Mouse (Mus musculus) forebrain, embryonic 11.5 days (tissue): Measurements from ENCODE around the gene Rab20. TPM values are rescaled to one million over a fixed set of nuclear protein-coding genes. Genes with fewer than 3 reads are reported as not detected.
"Not testable (repeated sequence)": the region's sequence is repeated elsewhere in the genome, so short reads cannot be mapped to it uniquely, and the experiment has no call there.

ENCODE experiments used
- ATAC-seq: fragments of 200-750 bp; cut with Nextera tagmentation; replicated peaks from 2 replicates; pipeline ENCODE4 v1.8.0; 2017; ENCODE audit warnings: moderate TSS enrichment; ENCODE audit not compliant: low FRiP score
- DNase-seq: peaks from one replicate; pipeline ENCODE4 v3.0.0-alpha.2; 2017; ENCODE audit warnings: low spot score
- H3K27ac ChIP-seq: fragments of 300-500 bp; sonication (generic); 2 replicates; pipeline ENCODE4 v1.5.1; 2014; ENCODE audit warnings: low read depth, low read length
- H3K27me3 ChIP-seq: fragments of 300-500 bp; sonication (generic); 2 replicates; pipeline ENCODE4 v1.6.1; 2014; ENCODE audit warnings: mild to moderate bottlenecking, low read length, mixed read lengths; ENCODE audit not compliant: control insufficient read depth, insufficient read depth
- H3K36me3 ChIP-seq: fragments of 300-500 bp; sonication (generic); 2 replicates; pipeline ENCODE4 v1.6.1; 2014; ENCODE audit warnings: mild to moderate bottlenecking, low read length, moderate library complexity, mixed read lengths; ENCODE audit not compliant: control insufficient read depth, insufficient read depth
- H3K4me1 ChIP-seq: fragments of 300-500 bp; sonication (generic); replicated peaks from 2 replicates; pipeline ENCODE4 v1.6.1; 2014; ENCODE audit warnings: low read length, mixed read lengths; ENCODE audit not compliant: control insufficient read depth, insufficient read depth
- H3K4me2 ChIP-seq: fragments of 300-500 bp; sonication (generic); 2 replicates; pipeline ENCODE4 v1.6.1; 2014; ENCODE audit warnings: low read depth, mild to moderate bottlenecking, low read length, moderate library complexity, mixed read lengths; ENCODE audit not compliant: severe bottlenecking
- H3K4me3 ChIP-seq: fragments of 300-500 bp; sonication (generic); 2 replicates; pipeline ENCODE4 v1.5.1; 2014; ENCODE audit warnings: low read depth, low read length
- H3K9ac ChIP-seq: fragments of 300-500 bp; sonication (generic); 2 replicates; pipeline ENCODE4 v1.6.1; 2014; ENCODE audit warnings: low read length
- H3K9me3 ChIP-seq: fragments of 300-500 bp; sonication (generic); 2 replicates; pipeline ENCODE4 v1.6.1; 2016; ENCODE audit warnings: low read length, mixed read lengths; ENCODE audit not compliant: control insufficient read depth
- WGBS: fragments of 180-500 bp; shearing (Covaris S2); extraction: QIAGEN DNeasy Blood & Tissue Kit; methylation state at CpG from one replicate; pipeline ENCODE4 v1.1.7; 2014; 5-methylcytosine and 5-hydroxymethylcytosine counted together
- polyA plus RNA-seq: library from polyadenylated mRNA; unstranded; fragments of >200 nt; fragmentation: Nextera tagmentation; extraction: Ambion mirVana; gene quantifications from 2 replicates; pipeline ENCODE4 v1.2.1, GENCODE M21; 2014

The Rab20 gene
- polyA plus RNA-seq, 1 experiment from 2014 or later: 0.53 TPM

GRCm38 (mm10) chr8:11492340-11492739 is 13.8 kb upstream of the Rab20 start:
- H3K36me3 ChIP-seq, H3K4me2 ChIP-seq, H3K27me3 ChIP-seq, DNase-seq, H3K4me3 ChIP-seq, H3K9ac ChIP-seq, H3K4me1 ChIP-seq, H3K27ac ChIP-seq, H3K9me3 ChIP-seq, ATAC-seq: not testable (repeated sequence)
- WGBS: 86% methylated on average over 2 of the region's 2 CpGs

DNA sequence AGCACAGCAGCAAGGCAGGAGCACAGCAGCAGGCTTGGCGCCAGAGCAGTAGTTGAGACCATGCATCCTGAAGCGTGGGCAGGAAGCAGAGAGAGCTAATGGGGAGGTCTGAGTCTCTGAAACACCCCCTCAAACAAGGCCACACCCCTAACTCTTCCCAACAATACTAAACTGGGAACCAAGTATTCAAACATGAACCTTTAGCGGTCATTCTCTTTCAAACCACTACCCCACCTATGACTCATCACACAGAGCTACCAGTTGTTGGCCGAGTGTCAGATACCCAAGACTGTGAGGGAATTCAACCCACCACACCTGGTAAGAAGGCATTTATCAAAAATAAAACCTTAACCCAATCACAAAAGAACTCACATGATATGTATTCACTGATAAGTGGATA is 8.7 kb upstream of the Rab20 start:
- 83% methylated on average over 4 of the region's 4 CpGs for WGBS
- Histone ChIP-seq H3K36me3 (no peaks in the 10 kb centered on the region), H3K4me1 (no peaks in the 10 kb centered on the region), H3K27me3 (no peaks in the 10 kb centered on the region), H3K9me3 (no peaks in the 10 kb centered on the region), H3K4me3 (no peak overlapping the region), H3K27ac (no peak overlapping the region), H3K4me2 (no peak overlapping the region), H3K9ac (no peak overlapping the region)
- DNase-seq (no peak), ATAC-seq (no peak)

GRCm38 (mm10) chr8:11486142-11486541 is 7.6 kb upstream of the Rab20 start:
- 22% methylated on average over 7 of the region's 7 CpGs for WGBS
- no peaks in the 10 kb centered on the region for H3K4me1 ChIP-seq
- H3K9ac ChIP-seq: no peak overlapping the region
- DNase-seq: peak; percentile 88
- no peaks in the 10 kb centered on the region for H3K9me3 ChIP-seq
- ATAC-seq: 0 out of 2 replicates have a peak, but pooled peaks have one; percentile 36
- H3K4me2 ChIP-seq: no peak overlapping the region
- no peak overlapping the region for H3K4me3 ChIP-seq
- H3K27me3 ChIP-seq: no peaks in the 10 kb centered on the region
- no peaks in the 10 kb centered on the region for H3K36me3 ChIP-seq
- no peak overlapping the region for H3K27ac ChIP-seq

- 80% methylated on average over 3 of the region's 3 CpGs for WGBS
- no peak overlapping the region for H3K27ac ChIP-seq
- H3K9ac ChIP-seq: no peak overlapping the region
- H3K27me3 ChIP-seq: peaks cover 31% of the 10 kb centered on the region
- no peaks in the 10 kb centered on the region for H3K9me3 ChIP-seq
- no peak for ATAC-seq
- no peak overlapping the region for H3K4me2 ChIP-seq
- H3K4me3 ChIP-seq: no peak overlapping the region
- H3K4me1 ChIP-seq: peaks cover 4% of the 10 kb centered on the region; the same call in 1 of the 2 replicates
- no peak for DNase-seq
- no peaks in the 10 kb centered on the region for H3K36me3 ChIP-seq
Observed at GRCm38 (mm10) chr8:11482537-11482936, 4.0 kb upstream of the Rab20 start.

DNA sequence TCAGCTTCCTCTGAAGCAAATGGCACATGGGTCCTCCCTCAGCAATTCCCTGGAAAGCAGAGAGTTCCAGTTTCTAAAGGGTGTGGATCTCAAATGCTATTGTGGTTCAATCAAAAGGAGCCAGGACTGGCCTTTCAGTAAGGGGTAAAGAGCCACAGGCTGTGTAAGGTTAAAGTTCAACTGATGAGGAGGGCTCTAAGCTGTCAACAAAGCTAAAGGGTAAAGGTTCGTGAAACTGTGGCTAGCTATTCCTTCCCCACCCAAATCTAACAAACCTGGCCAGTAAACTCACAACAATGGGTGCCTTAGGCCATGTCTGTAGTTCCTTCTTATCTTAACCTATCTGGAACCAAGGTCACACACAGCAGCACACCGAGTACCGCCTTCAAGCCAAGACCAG is 3.4 kb upstream of the Rab20 start:
- peaks cover 4% of the 10 kb centered on the region; the same call in 1 of the 2 replicates for H3K4me1 ChIP-seq
- H3K4me2 ChIP-seq: no peak overlapping the region
- peaks cover 35% of the 10 kb centered on the region for H3K27me3 ChIP-seq
- WGBS: 59% methylated on average over 3 of the region's 3 CpGs
- ATAC-seq (no peak), DNase-seq (no peak)
- H3K27ac ChIP-seq: no peak overlapping the region
- no peak overlapping the region for H3K4me3 ChIP-seq
- no peaks in the 10 kb centered on the region for H3K9me3 ChIP-seq
- no peak overlapping the region for H3K9ac ChIP-seq
- no peaks in the 10 kb centered on the region for H3K36me3 ChIP-seq

DNA sequence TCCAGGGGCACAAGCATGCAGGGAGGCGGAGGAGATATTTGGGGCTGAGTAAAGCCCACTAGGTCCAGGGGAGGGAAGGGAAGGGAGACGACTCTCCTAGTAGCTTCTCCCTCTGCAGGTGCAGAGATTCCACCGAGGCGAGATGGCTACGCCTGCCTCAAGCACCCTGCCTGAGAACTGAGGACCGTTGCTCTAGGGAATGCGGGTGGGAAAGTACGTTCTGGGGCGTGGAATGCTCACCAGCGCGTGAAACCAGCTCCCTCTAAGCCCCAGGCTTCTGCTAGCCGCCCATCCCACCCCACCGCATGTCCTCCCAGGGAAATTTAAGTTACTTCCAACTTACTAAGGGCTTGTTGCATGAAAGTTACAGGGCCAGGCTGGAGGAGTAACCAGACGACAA is 1.1 kb upstream of the Rab20 start:
- Histone ChIP-seq H3K4me2 (no peak overlapping the region), H3K9ac (no peak overlapping the region), H3K36me3 (no peaks in the 10 kb centered on the region), H3K9me3 (no peaks in the 10 kb centered on the region), H3K4me1 (peaks cover 8% of the 10 kb centered on the region; the same call in 1 of the 2 replicates), H3K27me3 (peaks cover 55% of the 10 kb centered on the region), H3K27ac (no peak overlapping the region), H3K4me3 (no peak overlapping the region)
- no peak for ATAC-seq
- 5% methylated on average over 14 of the region's 14 CpGs for WGBS
- no peak for DNase-seq

GRCm38 (mm10) chr8:11478807-11479527 is 457 bp upstream of the Rab20 start:
- no peaks in the 10 kb centered on the region for H3K36me3 ChIP-seq
- H3K4me1 ChIP-seq: peaks cover 8% of the 10 kb centered on the region; the same call in 1 of the 2 replicates
- H3K4me3 ChIP-seq: peak overlapping the region; percentile 39
- WGBS: 1% methylated on average over 23 of the region's 23 CpGs
- ATAC-seq (0 out of 2 replicates have a peak, but pooled peaks have one; percentile 35), DNase-seq (no peak)
- no peaks in the 10 kb centered on the region for H3K9me3 ChIP-seq
- peaks cover 59% of the 10 kb centered on the region for H3K27me3 ChIP-seq
- peak overlapping the region; percentile 97 for H3K4me2 ChIP-seq
- no peak overlapping the region for H3K27ac ChIP-seq
- H3K9ac ChIP-seq: no peak overlapping the region; the same call in 1 of the 2 replicates

GRCm38 (mm10) chr8:11477178-11477553 is 1.3 kb downstream of the Rab20 start:
- WGBS: 5% methylated on average over 9 of the region's 9 CpGs
- Histone ChIP-seq H3K9ac (no peak overlapping the region), H3K36me3 (no peaks in the 10 kb centered on the region), H3K4me2 (peak overlapping the region; percentile 29), H3K27me3 (peaks cover 59% of the 10 kb centered on the region), H3K4me1 (peaks cover 10% of the 10 kb centered on the region; the same call in 1 of the 2 replicates), H3K9me3 (no peaks in the 10 kb centered on the region), H3K27ac (no peak overlapping the region), H3K4me3 (no peak overlapping the region)
- no peak for ATAC-seq
- no peak for DNase-seq
